Mouse (Mus musculus) ES-E14 (cell line): Measurements from ENCODE around the gene Cd96. TPM values are rescaled to one million over a fixed set of nuclear protein-coding genes. Genes with fewer than 3 reads are reported as not detected.

Source experiments
- DNase-seq: peaks from one replicate; pipeline ENCODE4 v3.0.0-alpha.2; 2013; ENCODE audit warnings: low read depth, low spot score
- H3K27ac ChIP-seq: 2 replicates; pipeline ENCODE4 v1.5.1; 2012; ENCODE audit warnings: low read depth, mild to moderate bottlenecking, low read length, moderate library complexity, mixed read lengths; ENCODE audit not compliant: poor library complexity, insufficient read depth, severe bottlenecking
- H3K36me3 ChIP-seq: 2 replicates; pipeline ENCODE4 v1.6.1; 2012; ENCODE audit warnings: mild to moderate bottlenecking, low read length, moderate library complexity, mixed read lengths; ENCODE audit not compliant: control insufficient read depth, poor library complexity, insufficient read depth, severe bottlenecking
- H3K4me1 ChIP-seq, 2 experiments: fragments of 150-350 bp in 1 of 2; sonication (generic) in 1 of 2; 2 replicates each; pipeline ENCODE4 v1.6.1; 2012; ENCODE audit warnings: low read length in 2 of 2, mild to moderate bottlenecking in 1 of 2, mixed read lengths in 1 of 2; ENCODE audit not compliant: control insufficient read depth in 2 of 2, insufficient read depth in 2 of 2, poor library complexity in 1 of 2
- H3K4me3 ChIP-seq, 2 experiments: fragments of 150-350 bp in 1 of 2; sonication (generic) in 1 of 2; 2 replicates each; pipeline ENCODE4 v1.5.1; 2012; ENCODE audit warnings: low read length in 2 of 2, low read depth in 1 of 2, mild to moderate bottlenecking in 1 of 2, mixed read lengths in 1 of 2; ENCODE audit not compliant: insufficient read depth in 1 of 2, poor library complexity in 1 of 2, severe bottlenecking in 1 of 2
- H3K9ac ChIP-seq: 2 replicates; pipeline ENCODE4 v1.6.1; 2012; ENCODE audit warnings: low read depth, mild to moderate bottlenecking, low read length, mixed read lengths; ENCODE audit not compliant: poor library complexity, insufficient read depth, severe bottlenecking
- H3K9me3 ChIP-seq: fragments of 150-350 bp; sonication (generic); 2 replicates; pipeline ENCODE4 v1.6.1; 2012; ENCODE audit warnings: low read depth, mild to moderate bottlenecking, low read length; ENCODE audit not compliant: control insufficient read depth, insufficient read depth
- CHD2 ChIP-seq: IDR thresholded peaks from 2 replicates; pipeline ENCODE4 v1.6.1; 2014; ENCODE audit warnings: mild to moderate bottlenecking, low read depth, low read length, inconsistent platforms
- HCFC1 ChIP-seq: IDR thresholded peaks from 2 replicates; pipeline ENCODE4 v1.6.1; 2012; ENCODE audit warnings: low read length, inconsistent platforms, borderline replicate concordance; ENCODE audit not compliant: insufficient read depth
- MAFK ChIP-seq: IDR thresholded peaks from 2 replicates; pipeline ENCODE4 v1.6.1; 2014; ENCODE audit warnings: mild to moderate bottlenecking, low read depth, low read length, inconsistent platforms; ENCODE audit not compliant: insufficient read depth
- ZC3H11A ChIP-seq: IDR thresholded peaks from 2 replicates; pipeline ENCODE4 v1.6.1; 2012; ENCODE audit warnings: low read depth, mild to moderate bottlenecking, inconsistent platforms, low read length, borderline replicate concordance
- ZNF384 ChIP-seq: IDR thresholded peaks from 2 replicates; pipeline ENCODE4 v1.6.1; 2012; ENCODE audit warnings: low read depth, low read length, inconsistent platforms
- in situ Hi-C, 2 experiments: fragments of 600-800 bp; cut with MboI; formaldehyde crosslinking; loops; one replicate each; pipeline ENCODE4 v1.15.1; 2025; ENCODE audit warnings: low sequenced_read_pairs in 2 of 2, inconsistent platforms in 1 of 2; ENCODE audit not compliant: unreplicated experiment in 2 of 2
- total RNA-seq: library from RNA; depleted of rRNA; stranded (reverse); fragments of 300-350 nt; gene quantifications from 2 replicates; pipeline ENCODE4 v1.2.3, GENCODE M21; 2012

The Cd96 gene
- total RNA-seq, 1 experiment = 0.71 TPM

GRCm38 (mm10) chr16:46010153-46010905 lies 109.7 kb downstream of the Cd96 start, which contains the start of gene Plcxd2:
Gene Plcxd2 (minus strand): TSS chr16:46010218.
- in situ Hi-C loops = no loop called here
- DNase-seq = peak; percentile 84

GRCm38 (mm10) chr16:46009717-46010116 lies 110.3 kb downstream of the Cd96 start:
- Histone ChIP-seq H3K4me3 (peak overlapping the region; percentile 71 to 82), H3K36me3 (no peaks in the 10 kb centered on the region), H3K9ac (peak overlapping the region; percentile 50), H3K4me1 (peaks cover 0 to 3% of the 10 kb centered on the region in 2 experiments; a peak in 1 of 4 replicates), H3K27ac (no peak overlapping the region), H3K9me3 (no peaks in the 10 kb centered on the region)
- no peak for TF ChIP-seq CHD2
- TF ChIP-seq ZC3H11A = no peak
- TF ChIP-seq HCFC1 = no peak
- no peak for TF ChIP-seq MAFK
- TF ChIP-seq ZNF384 = no peak
- no peak for DNase-seq
- in situ Hi-C loops = no loop called here

More at GRCm38 (mm10) chr16:46010153-46010905, 109.7 kb downstream of the Cd96 start, which contains the start of gene Plcxd2:
- no peaks in the 10 kb centered on the region for H3K36me3 ChIP-seq
- H3K4me3 ChIP-seq = peak within 1 kb of the TSS; percentile 71 to 82
- no peak within 1 kb of the TSS for H3K27ac ChIP-seq
- TF ChIP-seq ZC3H11A (no peak), CHD2 (no peak), HCFC1 (no peak), MAFK (no peak), ZNF384 (peak; percentile 92)
- no peaks in the 10 kb centered on the region for H3K9me3 ChIP-seq
- peak within 1 kb of the TSS; percentile 71 for H3K9ac ChIP-seq
- H3K4me1 ChIP-seq = peaks cover 0 to 3% of the 10 kb centered on the region in 2 experiments; a peak in 1 of 4 replicates

DNA sequence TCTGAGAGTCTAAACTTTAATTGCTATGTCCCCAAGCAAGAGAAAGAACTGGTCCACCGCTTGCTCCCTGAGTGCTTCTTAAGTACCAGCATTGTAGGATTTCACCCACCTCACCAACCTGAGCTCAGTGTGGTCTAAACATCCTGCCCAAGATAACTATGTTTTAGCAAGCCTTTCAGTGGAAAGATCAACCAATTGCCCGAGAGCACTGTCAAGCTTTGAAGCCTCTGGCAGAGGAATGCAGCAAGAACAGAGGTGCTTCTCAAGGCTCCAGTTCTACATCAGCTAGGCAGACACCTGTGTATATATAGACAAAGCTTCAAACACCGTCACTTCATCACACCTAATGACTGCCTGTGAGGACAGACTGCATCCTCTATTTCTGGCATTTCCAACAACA lies 111.3 kb downstream of the Cd96 start:
- Histone ChIP-seq H3K36me3 (no peaks in the 10 kb centered on the region), H3K4me1 (peaks cover 0 to 3% of the 10 kb centered on the region in 2 experiments; a peak in 1 of 4 replicates), H3K4me3 (no peak overlapping the region), H3K9ac (no peak overlapping the region), H3K9me3 (no peaks in the 10 kb centered on the region), H3K27ac (no peak overlapping the region)
- TF ChIP-seq HCFC1 (no peak), CHD2 (no peak), ZC3H11A (no peak), ZNF384 (no peak), MAFK (no peak)
- in situ Hi-C loops = no loop called here
- no peak for DNase-seq

DNA sequence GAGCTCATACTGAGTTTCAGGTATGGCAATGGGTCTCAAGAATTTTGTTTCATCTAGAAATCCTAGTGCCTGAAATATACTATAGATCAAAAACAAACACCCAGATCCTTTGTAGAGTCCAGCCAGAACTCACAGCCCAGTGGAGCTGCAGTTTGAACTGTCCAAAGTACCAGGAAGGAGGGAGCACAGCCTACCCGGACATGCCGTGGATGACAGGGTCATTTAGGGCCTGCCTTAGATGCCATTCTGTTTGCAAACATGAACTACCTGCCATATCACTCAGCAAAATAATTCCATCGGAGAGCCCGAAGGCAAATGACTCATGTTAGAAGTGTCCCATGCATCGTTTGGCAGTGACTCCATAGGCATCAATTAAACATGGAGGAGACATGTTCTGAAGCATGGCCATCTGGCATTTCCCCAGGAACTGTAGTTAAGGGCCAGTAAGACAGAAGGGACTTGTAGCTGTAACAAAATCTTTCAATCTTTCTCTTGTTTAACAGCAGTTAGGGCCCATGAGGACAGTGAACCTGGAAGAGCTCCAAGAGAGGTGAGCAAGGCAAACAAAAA lies 111.9 kb downstream of the Cd96 start:
- Histone ChIP-seq H3K36me3 (no peaks in the 10 kb centered on the region), H3K9ac (no peak overlapping the region), H3K27ac (no peak overlapping the region), H3K4me1 (peaks cover 0 to 3% of the 10 kb centered on the region in 2 experiments; a peak in 1 of 4 replicates), H3K4me3 (no peak overlapping the region), H3K9me3 (no peaks in the 10 kb centered on the region)
- TF ChIP-seq HCFC1 (no peak), ZC3H11A (no peak), ZNF384 (no peak)
- in situ Hi-C loops = no loop called here
- DNase-seq = no peak
